Mouse (Mus musculus): ENCODE measurements around the gene L3mbtl4. TPM values are rescaled to one million over a fixed set of nuclear protein-coding genes. Genes with fewer than 3 reads are reported as not detected.
A peak's percentile ranks its signal among the peaks of the same experiment; 100 is the strongest.

Gene L3mbtl4
- total RNA-seq (2021) (under 1 TPM; 0.14 to 0.20 TPM), polyA plus RNA-seq (2012; rRNA removed) (0.04 and 0.07 TPM in 2 replicates)
- long read RNA-seq: 0 reads

DNA sequence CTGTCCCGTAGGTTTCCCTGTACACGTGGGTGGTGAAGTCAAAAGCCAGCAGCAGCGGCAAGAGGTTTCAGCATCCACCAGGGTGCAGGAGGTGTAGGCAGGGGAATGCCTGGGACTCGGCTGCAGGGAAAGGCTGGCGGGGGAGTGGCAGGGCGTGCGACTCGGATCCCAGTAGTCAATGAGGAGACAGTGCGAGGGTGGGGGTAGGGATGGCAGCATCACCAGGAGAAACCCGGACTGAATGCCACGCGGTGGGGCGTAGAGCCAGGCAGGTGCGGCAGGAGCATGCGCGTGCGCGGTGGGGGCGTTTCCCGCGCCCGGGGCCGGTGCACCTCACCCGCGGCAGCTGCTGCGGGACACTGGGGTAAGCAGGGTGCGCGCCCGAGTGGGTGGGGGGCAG is at the start of gene L3mbtl4:
Gene L3mbtl4, plus strand, starts transcription at position 271 of the 400 bp plus-strand sequence.
- DNase-seq: peak; percentile 10

DNA sequence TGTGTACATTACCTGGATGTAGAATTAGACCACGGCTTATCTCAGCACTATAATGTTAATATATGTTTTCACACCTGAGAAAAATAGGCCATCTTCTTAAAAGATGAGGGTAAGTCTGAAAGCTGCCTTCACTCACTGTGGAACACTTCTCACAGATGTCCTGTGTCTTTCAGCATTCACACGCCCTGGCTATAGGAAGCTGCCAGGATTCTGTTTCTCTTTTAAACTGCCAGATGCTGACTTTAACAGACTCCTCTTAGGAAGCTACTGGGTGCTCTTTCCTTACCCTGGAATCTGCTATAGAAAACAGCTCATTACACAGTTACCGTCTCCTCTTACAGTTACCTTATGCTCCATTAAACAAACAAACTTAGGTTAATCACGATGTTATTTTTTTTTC is 43.1 kb upstream of the L3mbtl4 start:
- no peak for DNase-seq

DNA sequence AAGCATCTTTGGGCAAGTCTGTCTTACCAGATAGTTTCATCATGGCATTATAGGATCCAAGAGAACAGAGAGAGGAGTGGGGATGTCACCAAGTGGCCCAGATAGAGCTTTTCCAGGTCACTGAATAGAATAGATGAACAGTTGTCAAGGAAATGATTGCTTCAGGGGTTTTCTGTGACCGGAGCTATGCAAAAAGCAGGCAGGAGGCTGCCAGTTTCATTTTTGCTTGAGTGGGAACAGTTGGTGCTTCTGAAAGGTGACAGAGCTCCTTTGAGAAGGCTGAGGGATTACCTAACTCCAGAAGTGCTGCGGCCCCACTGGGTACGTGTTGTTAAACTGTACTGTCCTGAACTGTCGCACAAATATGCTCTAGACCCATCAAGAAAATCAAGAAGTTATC is 38.2 kb upstream of the L3mbtl4 start:
- DNase-seq: no peak

DNA sequence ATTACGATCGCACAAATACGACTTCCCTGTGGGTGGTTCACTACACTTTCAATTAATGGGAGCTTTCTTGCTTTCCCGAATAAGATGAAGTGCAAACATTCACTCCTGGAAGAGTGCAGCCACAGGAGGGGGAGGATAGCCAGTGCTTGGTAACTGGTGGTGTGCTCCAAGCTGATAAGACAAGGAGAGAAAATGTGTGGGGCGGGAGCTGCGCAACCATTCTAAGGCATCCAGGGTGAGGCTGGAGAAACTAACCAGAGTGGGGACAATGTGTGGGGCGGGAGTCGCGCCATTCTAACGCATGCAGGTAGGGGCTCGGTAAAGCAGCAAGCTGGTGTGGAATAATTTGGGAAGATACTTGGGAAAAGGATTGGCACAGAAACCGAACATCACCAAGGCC is 36.6 kb upstream of the L3mbtl4 start:
- no peak for DNase-seq

DNA sequence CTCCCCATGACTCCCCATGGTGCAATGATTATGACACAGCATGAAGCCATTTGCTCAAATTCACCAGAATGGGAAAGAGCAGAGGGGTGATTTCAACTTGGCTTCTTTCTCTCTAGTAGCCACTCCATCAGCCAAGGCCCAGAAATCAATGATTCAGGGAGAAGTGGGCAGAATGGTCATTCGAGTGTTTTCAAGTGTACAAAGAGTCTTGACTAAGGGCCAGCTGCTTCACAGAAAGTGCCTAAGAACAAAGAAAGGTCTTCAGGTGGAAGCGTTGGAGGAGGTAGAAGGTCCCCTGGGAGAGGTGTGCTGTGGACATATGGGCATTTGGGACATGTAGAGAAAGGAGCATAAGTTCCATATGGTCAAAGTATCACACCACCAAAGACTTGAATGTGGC is 33.4 kb upstream of the L3mbtl4 start:
- DNase-seq: no peak

DNA sequence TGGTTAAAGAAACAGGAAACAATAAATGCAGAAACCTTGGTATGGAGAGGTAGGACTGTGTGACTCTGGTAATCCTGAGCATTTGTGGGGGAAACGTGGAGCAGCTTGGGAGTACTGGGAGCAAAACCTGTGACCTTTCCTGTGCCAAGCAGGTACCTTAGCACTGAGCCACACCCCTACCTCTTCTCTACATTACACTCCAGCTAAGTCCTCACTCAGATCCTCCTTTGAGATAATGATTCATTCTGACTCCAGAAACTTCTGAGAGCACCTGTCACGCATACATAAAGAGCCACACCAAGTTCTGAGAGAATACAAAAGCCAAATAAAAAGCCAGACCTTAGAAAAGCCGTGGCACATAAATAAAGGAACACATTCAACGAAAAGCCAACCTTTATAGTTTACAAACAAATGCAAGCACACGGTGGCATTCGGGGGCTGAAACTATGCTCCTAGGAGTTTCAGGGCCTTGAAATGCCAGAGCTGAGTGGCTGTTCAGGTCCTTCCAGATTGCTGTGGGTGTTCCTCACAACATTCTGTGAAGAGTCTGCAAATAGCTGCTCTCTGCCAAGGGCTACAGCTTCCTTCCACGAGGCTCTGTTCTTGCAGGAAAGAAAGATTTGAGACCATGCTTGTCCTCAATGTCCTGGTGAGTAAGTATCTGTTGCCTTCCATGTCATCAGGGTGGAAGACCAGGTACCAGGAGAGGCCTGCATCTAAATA is 8.6 kb upstream of the L3mbtl4 start:
- no peak for DNase-seq

DNA sequence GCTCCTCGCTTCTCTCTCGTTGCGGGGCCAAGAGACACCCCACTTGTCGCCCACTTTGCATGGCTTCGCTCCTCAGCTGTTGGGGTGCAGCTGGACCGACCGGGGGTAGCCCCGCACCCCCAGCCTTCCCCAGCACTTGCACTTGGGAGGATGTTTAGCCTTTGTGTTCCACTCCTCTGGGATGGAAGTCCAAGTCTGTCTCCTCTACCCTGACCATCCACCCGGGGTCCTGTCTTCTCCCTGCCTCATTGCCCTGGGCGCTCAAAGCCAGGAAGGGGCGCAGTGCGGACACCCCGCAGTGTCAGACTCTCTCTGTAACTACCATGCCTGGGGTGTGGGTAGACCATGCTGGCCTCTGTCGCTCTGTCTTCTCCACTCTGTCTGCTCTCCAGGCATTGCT is 357 bp downstream of the L3mbtl4 start:
- no peak for DNase-seq

DNA sequence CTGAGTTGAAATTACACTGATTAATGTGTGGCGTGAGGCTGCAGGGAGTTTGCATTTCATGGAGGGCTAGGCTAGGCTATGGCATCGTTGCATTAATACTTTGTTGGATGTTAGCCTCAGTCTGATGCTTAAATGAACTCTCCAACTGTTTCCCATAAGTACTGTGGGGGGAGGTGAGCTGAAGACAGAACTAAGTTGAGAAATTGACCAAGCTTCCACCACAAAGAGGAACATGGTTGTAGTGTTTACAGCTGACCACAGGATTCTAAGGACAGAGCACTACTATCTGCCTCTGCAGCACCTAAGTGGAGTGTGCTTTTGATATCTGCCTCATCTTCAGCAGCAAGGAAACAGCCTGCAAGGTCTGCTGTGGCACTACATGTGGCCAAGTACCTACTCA is 1.5 kb downstream of the L3mbtl4 start:
- DNase-seq: no peak

DNA sequence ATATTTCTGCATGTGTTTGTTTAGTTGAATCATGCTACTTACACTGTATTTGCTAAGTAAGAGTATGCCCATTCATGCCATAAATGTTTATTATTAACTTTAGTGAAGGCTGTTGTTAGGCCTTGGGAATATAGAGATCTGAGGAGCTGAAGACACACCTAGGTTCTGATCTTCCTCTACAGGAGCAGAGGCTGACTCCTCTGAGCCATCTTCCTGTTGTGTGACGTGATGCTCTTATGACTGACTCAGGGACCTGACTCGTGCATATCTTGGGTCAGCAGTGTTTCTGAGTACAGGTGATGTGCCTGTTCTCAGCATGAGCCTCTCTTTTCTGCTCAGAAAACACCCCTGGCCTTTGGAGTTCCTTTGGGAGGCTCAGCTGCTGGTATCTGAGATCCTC is 7.3 kb downstream of the L3mbtl4 start:
- no peak for DNase-seq

DNA sequence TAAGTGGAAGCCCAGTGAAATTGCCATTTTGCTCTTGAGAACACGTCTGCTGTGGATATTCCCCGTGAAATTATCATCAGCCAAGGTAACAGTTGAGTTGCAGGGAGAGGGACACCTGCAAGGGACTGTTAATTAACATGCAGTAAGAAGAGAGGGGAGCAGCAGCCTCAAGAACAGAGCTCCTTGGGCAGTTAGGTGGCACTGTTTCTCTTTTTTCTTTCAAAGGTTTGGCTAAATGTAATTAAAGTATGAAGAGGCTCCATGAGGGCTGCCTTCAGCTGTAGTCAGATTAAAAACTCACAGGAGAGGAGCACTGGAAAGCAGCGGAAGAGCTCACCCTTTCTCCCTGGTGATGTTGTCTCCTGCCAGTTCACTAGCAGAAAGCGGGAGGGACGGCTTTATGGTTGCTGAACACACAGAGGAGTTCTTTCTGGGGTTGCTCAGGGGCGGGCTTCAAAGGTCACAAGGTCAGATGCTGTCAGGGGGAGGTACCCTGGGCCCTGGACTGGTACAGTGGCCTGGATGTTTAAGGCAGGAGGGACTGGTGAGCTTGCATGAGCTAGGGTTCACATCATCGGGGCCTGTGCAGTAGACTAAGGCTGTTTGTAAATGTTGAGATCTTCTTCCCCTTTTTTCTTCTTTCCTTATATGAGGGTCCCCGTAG is 11.7 kb downstream of the L3mbtl4 start:
- DNase-seq: no peak

DNA sequence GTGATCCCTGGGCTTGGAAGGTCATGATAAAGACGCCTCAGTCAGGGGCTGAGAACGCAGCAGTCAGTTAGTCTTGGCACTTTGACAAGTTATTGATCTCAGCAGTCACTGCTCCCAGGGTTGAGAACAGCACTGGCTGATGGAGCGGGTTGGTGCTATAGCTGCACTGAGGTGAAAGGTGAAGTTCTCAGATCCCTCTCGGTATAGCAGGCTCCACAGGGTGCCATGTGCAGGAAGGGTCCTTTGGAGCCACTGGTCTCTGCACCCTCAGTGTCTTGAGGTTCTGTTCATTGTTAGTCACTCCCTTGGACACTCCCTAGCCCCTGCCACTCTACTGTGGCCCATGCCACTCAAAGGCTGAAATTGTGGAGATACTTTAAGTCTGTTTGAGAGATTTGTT is 14.5 kb downstream of the L3mbtl4 start:
- no peak for DNase-seq

DNA sequence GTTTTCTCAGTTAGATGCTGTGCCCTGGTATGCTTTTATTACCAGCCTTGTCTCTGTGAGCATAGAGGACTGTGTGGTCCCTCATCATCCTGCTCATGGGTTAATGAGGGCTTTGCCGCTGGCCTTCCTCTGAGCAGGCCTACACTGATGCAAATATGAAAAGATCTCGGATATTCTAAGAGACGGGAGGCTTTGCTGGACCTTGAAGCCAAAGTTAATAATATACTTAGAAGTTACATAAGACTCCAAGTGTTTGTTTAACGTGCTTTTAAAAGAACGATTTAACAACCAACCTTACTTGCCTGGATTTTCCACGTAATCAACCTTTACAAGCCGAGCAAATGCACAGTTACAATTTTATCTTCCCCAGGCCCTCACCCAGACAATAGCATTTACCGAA is 15.1 kb downstream of the L3mbtl4 start:
- DNase-seq: no peak

DNA sequence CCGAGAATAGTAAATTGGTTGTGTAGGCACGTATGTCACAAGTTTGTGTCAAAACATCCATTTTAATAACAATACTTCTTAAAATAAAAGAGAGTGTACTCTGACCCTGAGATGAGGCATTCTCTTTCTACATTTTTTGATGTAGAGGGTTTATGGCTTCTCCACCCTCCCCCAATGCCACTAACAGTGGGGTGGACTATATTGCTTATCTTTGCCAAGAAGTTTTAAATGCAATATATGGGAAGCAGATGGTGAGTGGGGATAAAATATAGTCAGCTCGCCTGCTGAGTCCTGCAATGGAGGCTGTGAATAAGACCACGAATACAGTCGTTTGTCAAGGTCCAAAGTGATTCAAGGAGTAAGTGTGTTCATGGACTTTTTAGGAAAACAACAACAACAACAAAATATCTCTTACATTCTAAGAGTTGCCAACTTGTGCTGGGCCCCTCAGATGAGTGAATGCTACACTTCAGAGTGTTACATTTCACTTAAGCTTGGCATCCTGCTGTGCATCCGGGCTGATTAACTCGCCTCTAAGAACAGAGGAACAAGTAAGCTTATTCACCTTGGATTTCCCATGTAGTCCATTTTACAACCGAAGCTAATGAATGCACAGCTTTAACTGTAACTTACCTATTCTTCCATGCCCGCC is 18.2 kb downstream of the L3mbtl4 start:
- DNase-seq: no peak

DNA sequence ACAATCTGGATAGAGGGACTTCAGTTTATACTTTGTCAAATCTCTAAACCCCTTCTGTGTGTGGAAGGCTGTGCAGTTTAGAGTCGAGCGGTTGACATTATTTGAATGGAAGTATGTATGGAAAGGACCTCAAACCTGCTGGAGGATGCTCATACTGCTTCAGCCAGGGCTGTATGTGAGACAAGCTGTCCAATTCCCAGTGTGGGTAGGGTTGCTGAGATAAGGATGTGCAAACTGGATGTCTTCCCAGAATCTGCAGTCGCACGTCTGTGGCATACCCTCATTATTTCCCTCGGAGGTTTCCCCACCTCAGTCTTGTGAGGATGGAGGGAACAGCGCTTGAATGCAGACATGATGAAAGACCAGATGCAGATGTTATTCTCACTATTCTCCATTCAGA is 34.8 kb downstream of the L3mbtl4 start:
- DNase-seq: no peak

DNA sequence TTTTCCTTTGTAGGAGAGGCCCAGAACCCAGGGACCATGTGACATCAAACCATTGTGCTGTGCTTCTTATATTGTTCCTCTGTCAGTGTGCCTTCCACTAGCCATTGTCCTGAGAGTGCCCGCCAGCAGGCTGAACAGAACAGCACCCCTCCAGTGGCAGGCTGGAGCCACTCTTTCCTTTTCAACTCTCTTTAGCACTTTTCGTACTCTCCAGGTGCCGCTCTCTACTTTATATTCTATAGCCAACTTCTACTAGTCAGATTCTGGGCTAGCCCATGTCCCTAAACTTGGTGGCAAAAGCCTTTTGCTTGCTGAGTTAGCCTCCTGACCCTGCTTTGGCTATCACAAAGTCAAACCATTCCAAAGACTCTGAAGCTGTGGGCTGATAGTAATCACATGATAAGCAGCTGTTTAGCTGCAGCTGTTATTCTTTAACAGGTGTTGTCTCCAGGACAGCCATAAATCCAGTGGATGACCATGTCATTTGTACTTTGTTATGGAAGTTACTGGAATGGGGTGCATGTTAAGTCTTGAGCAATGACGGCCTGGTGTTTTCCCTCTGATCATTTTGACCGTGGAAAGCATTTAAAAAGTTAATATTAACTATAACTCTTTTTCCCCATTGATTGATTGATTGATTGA is 38.8 kb downstream of the L3mbtl4 start:
- no peak for DNase-seq

DNA sequence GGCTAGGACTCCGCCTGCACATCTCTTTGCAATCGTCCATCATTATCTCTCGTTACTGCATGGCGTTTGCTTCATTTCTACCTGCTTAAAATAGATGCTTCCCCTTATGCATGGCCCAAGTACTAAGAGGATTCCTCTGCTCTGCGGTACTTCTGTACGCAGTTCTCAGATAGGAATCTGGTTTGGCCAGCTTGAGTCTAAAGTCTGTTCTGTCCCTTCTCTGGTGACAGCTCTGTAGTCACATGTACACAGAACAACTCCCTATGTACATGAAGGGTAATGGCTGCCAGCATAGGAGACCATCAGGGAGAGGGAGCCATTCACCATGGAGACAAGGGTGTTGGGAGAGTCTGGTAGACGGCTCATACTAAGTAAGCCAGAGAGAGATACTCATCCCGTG is 47.3 kb downstream of the L3mbtl4 start:
- DNase-seq: no peak

DNA sequence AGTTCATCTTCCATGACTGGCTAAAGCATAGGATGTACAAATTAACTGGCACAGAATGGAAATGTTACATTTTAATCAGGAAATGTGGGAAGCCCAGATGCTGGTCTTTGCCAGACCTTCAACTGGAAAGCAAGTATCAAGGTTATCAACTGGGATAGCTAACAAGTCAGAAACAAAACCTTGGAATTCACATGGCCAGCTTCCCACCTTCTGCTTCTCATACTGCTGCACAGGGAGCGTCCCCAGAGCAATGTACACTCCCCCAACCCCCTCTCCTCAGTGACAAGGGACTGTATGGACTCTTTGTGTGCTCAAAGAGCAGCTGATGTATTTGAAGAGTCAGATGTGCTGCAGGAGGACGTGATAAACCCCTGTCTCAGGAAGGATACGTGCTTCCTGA is 49.0 kb downstream of the L3mbtl4 start:
- no peak for DNase-seq

DNA sequence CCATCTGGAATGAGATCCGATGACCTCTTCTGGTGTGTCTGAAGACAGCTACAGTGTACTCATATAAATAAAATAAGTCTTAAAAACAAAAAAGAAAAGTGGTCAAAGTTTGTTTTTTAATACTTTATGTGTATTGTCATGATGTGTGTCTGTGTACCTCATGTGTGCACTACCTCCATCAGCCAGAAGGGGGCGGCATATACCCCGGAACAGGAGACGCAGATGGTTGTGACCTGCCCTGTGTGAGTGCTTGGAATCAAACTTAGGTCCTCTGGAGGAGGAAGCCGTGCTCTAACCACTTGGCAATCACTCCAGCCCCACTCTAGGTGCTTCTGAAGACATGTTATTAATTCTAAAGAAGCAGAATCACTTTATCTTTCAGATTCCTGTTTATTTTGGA is 58.6 kb downstream of the L3mbtl4 start:
- DNase-seq: no peak

DNA sequence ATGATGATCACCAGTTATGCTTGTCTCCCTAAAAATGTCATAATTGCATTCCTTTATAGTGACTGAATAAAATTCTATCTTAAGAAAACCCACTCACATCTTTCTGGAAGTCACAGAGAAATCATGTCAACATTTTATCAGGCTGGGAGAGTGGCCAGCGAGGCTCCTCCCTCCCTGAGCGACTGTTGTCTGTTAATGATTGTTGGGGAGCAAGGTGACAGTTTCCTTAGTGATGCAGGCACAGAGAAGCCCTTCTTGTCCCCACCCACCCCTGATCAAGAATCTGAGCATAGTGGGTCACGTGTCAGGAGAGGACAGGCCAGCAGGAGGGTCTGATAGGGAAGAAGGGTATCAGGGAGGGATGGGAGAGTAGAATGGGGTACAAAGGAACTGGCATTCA is 59.8 kb downstream of the L3mbtl4 start:
- no peak for DNase-seq

DNA sequence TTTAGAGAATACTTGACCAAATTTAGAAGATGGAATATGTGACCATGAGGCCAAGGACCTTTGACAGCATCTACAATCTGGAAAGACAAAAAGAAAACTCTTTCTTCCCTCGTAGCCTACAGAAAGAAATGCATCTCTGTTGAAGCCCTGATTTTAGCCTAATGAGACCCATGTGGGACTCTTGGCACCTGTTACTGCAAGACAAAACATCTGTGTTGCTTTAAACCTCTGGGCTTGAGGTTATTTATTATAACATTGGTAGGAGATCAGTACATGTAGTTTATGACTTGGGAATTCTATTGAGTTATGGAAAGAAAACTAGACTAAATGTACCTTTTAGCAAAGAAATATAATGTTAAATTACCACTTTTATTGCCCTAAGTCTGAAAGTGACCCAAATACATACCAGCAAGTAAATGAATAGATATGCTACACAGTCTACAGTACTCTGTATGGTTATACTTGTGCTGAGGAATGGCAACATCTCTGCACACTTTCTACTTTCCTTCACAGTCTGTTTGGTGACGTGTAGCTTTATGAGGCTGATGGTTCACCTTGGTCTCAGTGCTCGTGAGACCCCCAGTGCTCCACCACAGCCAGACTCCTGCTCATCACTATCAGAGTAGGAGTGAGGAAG is 65.4 kb downstream of the L3mbtl4 start:
- no peak for DNase-seq

DNA sequence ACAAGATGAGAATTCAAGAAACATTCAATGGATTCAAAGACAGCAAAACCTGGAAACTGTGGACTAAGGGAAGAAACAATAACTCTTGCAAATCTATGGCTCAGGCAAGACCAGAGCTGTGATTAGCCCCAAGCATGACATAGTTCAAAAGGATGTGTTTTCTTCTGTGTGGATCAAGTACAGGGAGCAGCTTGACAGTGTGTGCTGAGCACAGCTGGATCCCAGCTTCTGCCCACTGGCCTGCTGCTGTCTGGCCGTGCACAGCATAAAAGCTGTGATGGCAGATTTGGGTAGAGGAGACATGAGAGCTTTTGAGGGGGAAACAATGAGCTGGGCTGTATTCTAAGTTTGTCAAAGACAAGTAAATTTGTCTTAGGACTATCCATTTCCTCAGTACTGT is 84.1 kb downstream of the L3mbtl4 start:
- DNase-seq: no peak

DNA sequence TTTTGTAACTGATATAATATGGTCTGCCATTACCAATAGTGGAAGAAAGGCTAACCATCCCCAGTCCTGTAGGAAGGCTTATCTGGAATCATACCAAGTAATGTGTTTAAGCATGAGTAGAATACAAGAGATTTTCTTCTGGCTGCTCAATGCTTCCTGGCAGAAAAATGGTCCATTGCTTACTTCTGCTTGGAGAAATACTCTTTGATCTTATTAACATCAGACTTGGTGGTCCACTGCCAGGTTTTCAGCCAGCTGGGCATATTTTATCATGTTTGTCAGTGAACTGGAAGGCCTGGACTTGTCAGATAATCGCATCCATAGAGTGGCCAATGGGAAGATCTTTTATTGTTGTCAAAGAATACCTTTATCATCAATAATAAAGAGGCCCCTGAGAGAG is 97.5 kb downstream of the L3mbtl4 start:
- DNase-seq: no peak

DNA sequence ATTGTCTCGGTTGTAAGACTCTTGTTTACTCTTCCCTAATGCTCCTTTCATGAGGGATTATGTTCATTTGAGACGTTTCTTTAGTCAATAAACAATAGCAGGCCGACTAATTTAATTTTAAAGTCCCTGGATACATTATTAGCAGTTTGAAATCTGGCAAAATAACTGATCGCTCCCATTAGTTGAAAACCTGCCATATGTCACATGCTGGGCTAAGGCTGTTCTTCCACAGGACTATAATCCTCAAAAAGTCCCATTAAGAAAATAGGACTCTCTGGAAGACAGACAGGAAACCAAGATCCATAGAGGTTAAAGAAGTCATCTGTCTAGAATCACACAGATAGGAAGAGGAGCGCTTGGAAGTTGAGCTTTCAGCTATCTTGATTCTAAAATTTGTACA is 114.9 kb downstream of the L3mbtl4 start:
- DNase-seq: no peak

Data from adrenal gland, adult 2 months (tissue).